Mouse (Mus musculus): ENCODE results near the gene Ppfia2. TPM values are rescaled to one million over a fixed set of nuclear protein-coding genes. Genes with fewer than 3 reads are reported as not detected.

Gene Ppfia2
- polyA plus RNA-seq, 1 experiment from 2014 or later, result 18.8 TPM

GRCm38 (mm10) chr10:106719936-106720335, 249.8 kb downstream of the Ppfia2 start:
- Histone ChIP-seq H3K9me3 (no peaks in the 10 kb centered on the region), H3K9ac (replicated peaks) (no peak overlapping the region), H3K27me3 (no peaks in the 10 kb centered on the region), H3K4me1 (replicated peaks) (no peaks in the 10 kb centered on the region; the same call in 1 of the 2 replicates), H3K36me3 (no peaks in the 10 kb centered on the region), H3K4me3 (replicated peaks) (no peak overlapping the region), H3K27ac (no peak overlapping the region), H3K4me2 (replicated peaks) (no peak overlapping the region)
- WGBS, result 39% methylated on average over 2 of the region's 2 CpGs
- no peak for ATAC-seq

- Histone ChIP-seq H3K27ac (no peak overlapping the region), H3K4me2 (replicated peaks) (no peak overlapping the region), H3K9ac (replicated peaks) (no peak overlapping the region), H3K36me3 (no peaks in the 10 kb centered on the region), H3K4me1 (replicated peaks) (no peaks in the 10 kb centered on the region), H3K4me3 (replicated peaks) (no peak overlapping the region), H3K27me3 (no peaks in the 10 kb centered on the region), H3K9me3 (no peaks in the 10 kb centered on the region)
- WGBS, result 82% methylated on average over 2 of the region's 2 CpGs
- no peak for ATAC-seq
Observed at GRCm38 (mm10) chr10:106732265-106732664, 262.1 kb downstream of the Ppfia2 start.

- no peaks in the 10 kb centered on the region for H3K27me3 ChIP-seq
- no peak overlapping the region for H3K4me3 ChIP-seq (replicated peaks)
- no peaks in the 10 kb centered on the region for H3K36me3 ChIP-seq
- no peak overlapping the region for H3K4me2 ChIP-seq (replicated peaks)
- 79% methylated on average over 4 of the region's 4 CpGs for WGBS
- no peaks in the 10 kb centered on the region for H3K4me1 ChIP-seq (replicated peaks)
- no peak for ATAC-seq
- H3K27ac ChIP-seq, result no peak overlapping the region
- no peaks in the 10 kb centered on the region for H3K9me3 ChIP-seq
- no peak overlapping the region for H3K9ac ChIP-seq (replicated peaks)
Observed at GRCm38 (mm10) chr10:106736230-106737063, 266.3 kb downstream of the Ppfia2 start.

DNA sequence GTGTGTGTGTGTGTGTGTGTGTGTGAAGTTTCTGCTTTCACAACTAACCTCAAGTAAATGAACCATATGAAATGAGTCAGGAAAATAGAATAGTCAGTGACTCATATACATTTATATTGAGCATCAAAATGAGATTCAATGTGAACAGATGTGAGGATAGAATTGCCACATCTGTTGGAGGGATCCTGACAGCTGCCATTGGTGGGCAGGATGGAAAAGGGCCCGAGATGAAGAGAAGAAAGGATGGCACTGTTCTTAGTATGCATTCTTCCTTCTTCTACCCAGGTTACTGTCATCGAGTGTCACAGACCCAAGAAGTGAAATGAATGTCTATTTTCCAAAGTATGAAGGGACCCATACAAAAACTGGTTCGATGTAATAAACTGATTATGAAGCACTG, 268.1 kb downstream of the Ppfia2 start:
- WGBS, result 73% methylated on average over 3 of the region's 3 CpGs
- H3K27ac ChIP-seq, result no peak overlapping the region
- H3K4me2 ChIP-seq (replicated peaks), result no peak overlapping the region
- no peaks in the 10 kb centered on the region for H3K4me1 ChIP-seq (replicated peaks)
- no peak overlapping the region for H3K4me3 ChIP-seq (replicated peaks)
- H3K9me3 ChIP-seq, result no peaks in the 10 kb centered on the region
- H3K27me3 ChIP-seq, result no peaks in the 10 kb centered on the region
- H3K36me3 ChIP-seq, result no peaks in the 10 kb centered on the region
- H3K9ac ChIP-seq (replicated peaks), result no peak overlapping the region
- no peak for ATAC-seq

- no peaks in the 10 kb centered on the region for H3K36me3 ChIP-seq
- no peak overlapping the region for H3K4me2 ChIP-seq (replicated peaks)
- no peaks in the 10 kb centered on the region for H3K27me3 ChIP-seq
- H3K4me1 ChIP-seq (replicated peaks), result no peaks in the 10 kb centered on the region
- no peak overlapping the region for H3K9ac ChIP-seq (replicated peaks)
- no peaks in the 10 kb centered on the region for H3K9me3 ChIP-seq
- H3K4me3 ChIP-seq (replicated peaks), result no peak overlapping the region
- ATAC-seq, result no peak
- no peak overlapping the region for H3K27ac ChIP-seq
Observed at GRCm38 (mm10) chr10:106744966-106745365, 274.8 kb downstream of the Ppfia2 start.

DNA sequence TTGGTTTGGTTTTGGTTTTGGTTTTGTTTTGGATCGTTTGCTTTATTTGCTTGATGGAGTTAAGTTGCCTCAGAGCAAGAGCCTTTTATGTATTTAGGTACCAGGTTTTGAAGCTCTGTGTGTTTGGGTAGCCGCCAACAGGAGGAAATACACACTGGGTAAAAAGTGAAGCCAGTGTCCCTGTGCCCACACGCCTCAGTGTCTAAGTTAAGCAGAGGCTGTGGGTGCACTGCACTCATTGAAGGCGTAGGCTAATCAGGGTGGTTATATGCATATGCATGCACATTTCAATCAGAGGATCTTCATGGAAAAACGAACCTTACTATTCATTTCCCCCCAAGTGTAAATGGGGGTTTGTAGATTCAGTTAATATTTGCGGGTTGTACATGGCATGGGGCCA, 290.9 kb downstream of the Ppfia2 start:
- Histone ChIP-seq H3K4me3 (replicated peaks) (no peak overlapping the region), H3K4me1 (replicated peaks) (no peaks in the 10 kb centered on the region), H3K4me2 (replicated peaks) (no peak overlapping the region), H3K9ac (replicated peaks) (no peak overlapping the region), H3K36me3 (no peaks in the 10 kb centered on the region), H3K9me3 (no peaks in the 10 kb centered on the region), H3K27me3 (no peaks in the 10 kb centered on the region), H3K27ac (no peak overlapping the region)
- ATAC-seq, result no peak
- WGBS, result 81% methylated on average over 6 of the region's 6 CpGs

- Histone ChIP-seq H3K4me3 (replicated peaks) (no peak overlapping the region), H3K4me2 (replicated peaks) (no peak overlapping the region), H3K27me3 (no peaks in the 10 kb centered on the region), H3K27ac (no peak overlapping the region), H3K4me1 (replicated peaks) (no peaks in the 10 kb centered on the region), H3K9me3 (no peaks in the 10 kb centered on the region), H3K36me3 (no peaks in the 10 kb centered on the region), H3K9ac (replicated peaks) (no peak overlapping the region)
- no peak for ATAC-seq
- 84% methylated on average over 7 of the region's 7 CpGs for WGBS
Observed at GRCm38 (mm10) chr10:106763785-106764184, 293.6 kb downstream of the Ppfia2 start.

- Histone ChIP-seq H3K9me3 (no peaks in the 10 kb centered on the region), H3K27me3 (no peaks in the 10 kb centered on the region), H3K4me1 (replicated peaks) (no peaks in the 10 kb centered on the region), H3K36me3 (no peaks in the 10 kb centered on the region), H3K27ac (no peak overlapping the region), H3K9ac (replicated peaks) (no peak overlapping the region), H3K4me3 (replicated peaks) (no peak overlapping the region), H3K4me2 (replicated peaks) (no peak overlapping the region)
- 94% methylated on average over 1 of the region's 1 CpGs for WGBS
- no peak for ATAC-seq
Observed at GRCm38 (mm10) chr10:106775571-106775970, 305.4 kb downstream of the Ppfia2 start.

DNA sequence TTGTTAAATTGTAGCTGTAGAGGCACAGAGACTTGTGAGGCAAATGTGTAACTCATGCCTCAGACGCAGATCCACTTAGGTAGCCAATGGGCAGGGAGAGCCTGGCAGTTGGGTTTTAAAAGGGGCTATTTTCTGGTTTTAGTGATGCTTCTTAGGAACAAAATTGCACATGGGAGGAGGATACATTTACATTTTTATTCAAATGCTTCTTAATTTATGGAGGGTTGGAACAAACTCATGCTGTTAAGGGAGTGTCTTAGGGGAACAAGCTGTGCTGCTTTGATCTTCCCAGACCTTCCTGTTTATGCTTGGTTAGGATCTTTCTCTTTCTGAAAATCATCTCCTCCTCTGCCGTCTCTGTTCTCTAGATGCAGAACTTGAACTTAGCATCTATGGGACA, 345.3 kb downstream of the Ppfia2 start:
- Histone ChIP-seq H3K4me2 (replicated peaks) (no peak overlapping the region), H3K36me3 (no peaks in the 10 kb centered on the region), H3K4me1 (replicated peaks) (no peaks in the 10 kb centered on the region; the same call in 1 of the 2 replicates), H3K27ac (no peak overlapping the region), H3K9ac (replicated peaks) (no peak overlapping the region), H3K27me3 (no peaks in the 10 kb centered on the region), H3K9me3 (no peaks in the 10 kb centered on the region), H3K4me3 (replicated peaks) (no peak overlapping the region)
- 28% methylated on average over 2 of the region's 2 CpGs for WGBS
- ATAC-seq, result no peak

GRCm38 (mm10) chr10:106818381-106818780, 348.2 kb downstream of the Ppfia2 start:
- H3K9me3 ChIP-seq, result no peaks in the 10 kb centered on the region
- H3K4me1 ChIP-seq (replicated peaks), result no peaks in the 10 kb centered on the region; the same call in 1 of the 2 replicates
- H3K9ac ChIP-seq (replicated peaks), result no peak overlapping the region
- H3K4me3 ChIP-seq (replicated peaks), result no peak overlapping the region
- no peak overlapping the region for H3K27ac ChIP-seq
- no peaks in the 10 kb centered on the region for H3K27me3 ChIP-seq
- WGBS, result 88% methylated on average over 4 of the region's 4 CpGs
- ATAC-seq, result no peak
- H3K4me2 ChIP-seq (replicated peaks), result no peak overlapping the region
- no peaks in the 10 kb centered on the region for H3K36me3 ChIP-seq

- H3K9ac ChIP-seq (replicated peaks), result no peak overlapping the region
- H3K4me1 ChIP-seq (replicated peaks), result no peaks in the 10 kb centered on the region
- H3K9me3 ChIP-seq, result no peaks in the 10 kb centered on the region
- H3K4me2 ChIP-seq (replicated peaks), result no peak overlapping the region
- no peak overlapping the region for H3K27ac ChIP-seq
- ATAC-seq, result no peak
- no peak overlapping the region for H3K4me3 ChIP-seq (replicated peaks)
- no peaks in the 10 kb centered on the region for H3K27me3 ChIP-seq
- H3K36me3 ChIP-seq, result no peaks in the 10 kb centered on the region
- WGBS, result 94% methylated on average over 1 of the region's 1 CpGs
Observed at GRCm38 (mm10) chr10:106824215-106824614, 354.1 kb downstream of the Ppfia2 start.

DNA sequence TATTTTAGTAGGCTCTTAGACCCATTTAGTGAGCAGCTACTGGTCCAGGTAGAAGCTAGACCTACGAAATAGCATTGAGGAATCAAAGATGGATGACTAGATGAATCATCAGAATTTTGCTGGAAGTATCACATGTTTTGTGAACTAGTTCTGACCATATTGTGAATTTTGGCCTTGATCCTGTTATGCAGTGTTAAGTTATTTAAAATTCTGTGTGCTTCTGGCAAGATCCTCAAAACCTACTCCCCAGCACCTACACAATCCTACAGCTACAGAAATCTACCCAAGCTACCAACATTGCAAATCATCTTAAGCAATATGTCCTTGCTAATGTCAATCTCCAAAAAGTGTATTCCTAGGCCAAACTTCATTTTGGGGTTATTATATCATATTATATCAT, 368.3 kb downstream of the Ppfia2 start:
- H3K27me3 ChIP-seq, result no peaks in the 10 kb centered on the region
- no peaks in the 10 kb centered on the region for H3K9me3 ChIP-seq
- 82% methylated on average over 1 of the region's 1 CpGs for WGBS
- no peak overlapping the region for H3K4me3 ChIP-seq (replicated peaks)
- ATAC-seq, result no peak
- H3K27ac ChIP-seq, result no peak overlapping the region
- no peak overlapping the region for H3K9ac ChIP-seq (replicated peaks)
- H3K36me3 ChIP-seq, result 0 out of 2 replicates have a peak, but pooled peaks cover 13% of the 10 kb centered on the region
- H3K4me2 ChIP-seq (replicated peaks), result no peak overlapping the region
- no peaks in the 10 kb centered on the region for H3K4me1 ChIP-seq (replicated peaks)

- 87% methylated on average over 6 of the region's 6 CpGs for WGBS
- Histone ChIP-seq H3K27ac (no peak overlapping the region), H3K27me3 (no peaks in the 10 kb centered on the region), H3K9me3 (no peaks in the 10 kb centered on the region), H3K4me1 (replicated peaks) (no peaks in the 10 kb centered on the region), H3K36me3 (no peaks in the 10 kb centered on the region), H3K9ac (replicated peaks) (no peak overlapping the region), H3K4me2 (replicated peaks) (no peak overlapping the region), H3K4me3 (replicated peaks) (no peak overlapping the region)
- ATAC-seq, result no peak
Observed at GRCm38 (mm10) chr10:106858106-106858505, 388.0 kb downstream of the Ppfia2 start.

Data from midbrain, embryonic 13.5 days (tissue).